Mouse (Mus musculus): Measurements from ENCODE around the gene Mob3a.
"Not testable (repeated sequence)": the region's sequence is repeated elsewhere in the genome, so short reads cannot be mapped to it uniquely, and the experiment has no call there.

The Mob3a gene

DNA sequence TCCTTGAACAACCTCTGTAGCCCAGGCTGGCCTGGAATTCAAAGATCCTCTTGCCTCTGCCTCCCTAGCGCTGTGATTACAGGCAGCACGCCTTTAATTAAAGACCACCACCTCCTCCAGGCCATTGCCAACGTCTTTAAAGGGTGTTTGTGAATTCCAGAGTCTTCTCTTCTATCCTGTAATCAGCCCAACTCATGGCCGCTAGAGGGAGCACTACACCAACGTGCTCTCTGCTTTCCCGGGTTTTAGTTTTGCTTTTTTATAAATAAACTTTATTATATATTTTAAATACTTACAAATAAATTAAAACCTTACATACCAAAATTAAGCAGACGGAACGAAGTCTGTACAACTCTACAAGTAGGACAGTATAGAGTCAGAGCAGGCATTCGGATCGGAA lies 42.6 kb downstream of the Mob3a start:
- DNase-seq: peak; percentile 58

DNA sequence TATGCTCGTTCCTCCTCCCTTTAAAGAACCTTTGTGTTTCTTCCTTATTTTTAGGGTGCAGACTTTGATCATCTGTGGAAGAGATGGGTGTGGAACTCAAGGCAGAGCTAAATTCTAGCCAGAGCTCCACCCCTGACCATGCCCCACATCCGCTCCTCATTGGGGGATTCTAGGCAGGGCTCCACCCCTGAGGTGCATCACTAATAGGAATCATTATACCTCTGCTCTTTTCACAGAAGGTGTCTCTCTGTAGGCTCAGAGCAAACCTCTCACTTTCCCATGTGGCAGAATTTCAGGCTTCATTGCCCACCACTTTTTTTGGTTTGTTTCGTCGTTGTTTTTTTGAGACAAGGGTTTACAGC lies 43.0 kb downstream of the Mob3a start:
- DNase-seq: no peak

- no peak for DNase-seq
These were observed 43.5 kb downstream of the Mob3a start for GRCm38 (mm10) chr10:80658194-80658840.

- DNase-seq: no peak
These were observed 44.7 kb downstream of the Mob3a start, which contains the start of gene Btbd2 for GRCm38 (mm10) chr10:80656863-80657623. Btbd2 (minus strand) TSS chr10:80657071.

DNA sequence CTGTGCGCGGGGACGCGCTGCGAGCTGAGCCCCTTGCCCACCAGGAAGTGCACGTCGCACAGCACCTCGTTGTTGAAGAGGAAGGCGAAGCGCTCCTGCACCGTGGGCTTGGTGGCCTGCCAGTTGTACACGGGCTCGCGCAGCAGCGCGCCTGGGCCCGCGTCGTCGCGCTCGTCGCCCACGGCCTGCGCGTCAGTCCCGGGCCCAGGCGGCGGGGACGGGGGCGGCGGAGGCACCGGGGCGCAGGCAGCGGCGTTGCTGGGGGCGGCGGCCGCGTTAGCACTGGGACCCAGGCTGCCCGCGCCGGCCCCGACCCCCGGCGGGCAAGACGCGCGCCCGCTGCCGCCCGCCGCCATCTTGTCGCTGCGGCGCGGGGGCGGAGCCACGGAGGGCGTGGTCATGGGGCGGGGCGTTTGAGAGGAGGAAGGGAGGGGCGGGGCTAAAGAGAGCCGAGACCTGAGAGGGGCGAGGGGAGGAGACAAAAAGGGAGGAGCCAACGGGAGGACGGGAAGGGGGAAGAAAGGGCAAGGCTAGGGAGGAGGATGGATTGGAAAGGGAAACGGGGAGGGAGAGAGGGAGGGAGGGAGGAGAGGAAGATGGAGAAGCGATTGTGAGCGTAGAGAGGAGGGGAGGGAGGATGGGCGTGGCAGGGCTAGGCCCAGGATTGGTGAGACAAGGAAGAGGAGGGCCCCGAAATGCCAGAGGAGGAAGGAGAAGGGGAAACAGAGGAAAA lies 45.5 kb downstream of the Mob3a start:
- peak; percentile 97 for DNase-seq

DNA sequence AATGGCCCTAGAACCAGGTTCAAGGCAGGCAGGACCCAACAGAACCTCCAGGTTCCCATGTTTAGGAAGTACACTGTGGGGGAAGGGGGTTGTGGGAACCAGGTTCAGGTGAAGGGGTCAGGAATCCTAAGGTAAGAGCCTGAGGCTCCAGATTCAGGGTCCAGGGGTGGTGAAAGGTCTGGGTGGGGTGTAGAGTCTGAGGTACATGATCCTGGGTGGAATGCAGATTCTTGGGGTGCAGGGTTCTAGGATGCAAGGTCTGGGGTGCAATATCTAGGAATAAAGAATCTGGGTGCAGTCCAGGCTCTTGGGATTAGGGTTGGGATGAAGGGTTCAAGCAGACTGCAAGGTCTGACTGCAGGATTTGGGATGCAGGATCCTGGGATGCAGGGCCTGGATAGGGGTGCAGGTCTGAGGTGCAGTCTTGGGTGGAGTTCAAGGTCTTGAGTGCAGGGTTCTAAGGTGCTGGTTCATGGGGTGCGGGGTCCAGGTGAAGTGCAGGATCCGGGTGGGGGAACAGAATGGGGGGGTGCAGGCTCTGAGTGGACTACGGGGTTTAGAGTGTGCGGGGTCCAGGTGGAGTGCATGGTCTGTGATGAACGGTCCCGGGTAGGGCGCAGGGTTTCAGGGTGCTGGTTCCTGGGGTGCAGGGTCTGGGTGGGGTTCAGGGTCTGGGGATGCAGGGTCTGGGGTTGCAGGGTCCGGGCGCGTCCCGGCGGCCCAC lies 46.2 kb downstream of the Mob3a start:
- DNase-seq: no peak

DNA sequence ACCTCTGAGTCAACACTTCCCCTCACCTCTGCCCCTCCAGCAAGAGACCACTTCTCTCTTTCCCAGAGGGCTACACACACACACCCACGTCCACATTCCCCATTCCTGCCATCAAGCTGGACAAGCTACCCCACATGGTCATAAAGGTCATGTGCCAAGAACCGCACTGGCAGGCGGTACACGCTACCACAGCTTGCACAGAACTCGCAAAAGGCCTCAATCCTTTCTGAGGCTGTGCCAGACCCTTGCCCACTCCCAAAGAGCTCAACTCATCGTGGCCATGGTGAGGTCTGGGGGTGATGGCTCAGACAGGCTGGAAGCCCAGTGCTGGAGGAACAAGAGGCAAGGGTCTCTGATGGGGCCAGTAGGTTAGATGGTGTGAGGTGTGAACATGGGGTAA lies 46.9 kb downstream of the Mob3a start:
- DNase-seq: no peak

- no peak for DNase-seq
These were observed 48.5 kb downstream of the Mob3a start for GRCm38 (mm10) chr10:80653156-80653720.

DNA sequence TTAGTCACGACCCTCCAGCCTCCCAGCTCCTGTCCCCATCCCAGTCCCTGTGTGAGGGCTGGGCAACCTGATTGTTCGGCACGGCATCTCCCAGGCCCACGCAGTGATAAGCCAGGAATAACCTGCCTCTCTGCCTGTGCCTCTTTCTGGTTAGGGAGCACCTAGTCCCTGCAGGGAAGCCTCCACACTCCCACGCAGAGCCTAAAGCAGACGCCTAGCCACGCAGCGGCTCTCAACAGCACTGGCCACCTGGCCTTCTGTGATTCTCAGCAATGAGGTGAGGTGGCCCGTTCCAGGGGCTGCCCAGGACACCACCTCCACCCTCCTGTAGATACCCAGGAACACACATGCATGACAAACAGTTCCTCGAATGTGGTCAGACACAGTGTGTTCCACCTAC lies 51.4 kb downstream of the Mob3a start:
- DNase-seq: no peak

DNA sequence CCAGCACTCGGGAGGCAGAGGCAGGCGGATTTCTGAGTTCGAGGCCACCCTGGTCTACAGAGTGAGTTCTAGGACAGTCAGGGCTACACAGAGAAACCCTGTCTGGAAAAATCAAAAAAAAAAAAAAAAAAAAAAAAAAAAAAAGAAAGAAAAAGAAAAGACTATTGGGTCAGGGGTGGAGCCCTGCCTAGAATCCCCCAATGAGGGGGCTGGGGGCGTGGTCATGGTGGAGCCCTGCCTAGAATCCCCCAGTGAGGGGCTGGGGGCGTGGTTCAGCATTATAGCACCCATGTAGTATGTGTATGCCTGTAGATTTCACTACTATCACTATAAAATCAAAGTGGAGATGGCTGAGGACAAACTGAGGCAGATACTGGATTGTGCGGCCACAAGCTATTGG lies 51.9 kb downstream of the Mob3a start:
- not testable (repeated sequence) for DNase-seq

DNA sequence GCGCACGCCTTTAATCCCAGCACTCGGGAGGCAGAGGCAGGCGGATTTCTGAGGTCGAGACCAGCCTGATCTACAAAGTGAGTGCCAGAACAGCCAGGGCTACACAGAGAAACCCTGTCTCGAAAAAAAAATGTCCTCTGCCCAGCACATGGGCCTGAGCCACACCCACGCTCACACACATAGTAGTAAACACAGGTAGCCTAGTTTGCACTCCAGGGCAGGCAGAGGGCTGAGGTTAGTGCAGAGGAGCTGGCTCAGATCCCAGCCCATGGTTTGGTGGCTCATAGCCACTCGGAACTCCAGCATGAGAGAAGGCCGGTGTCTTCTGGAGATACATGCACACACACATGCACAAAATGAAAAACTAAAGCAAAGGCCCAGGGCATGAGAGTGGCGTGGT lies 54.8 kb downstream of the Mob3a start:
- DNase-seq: no peak

DNA sequence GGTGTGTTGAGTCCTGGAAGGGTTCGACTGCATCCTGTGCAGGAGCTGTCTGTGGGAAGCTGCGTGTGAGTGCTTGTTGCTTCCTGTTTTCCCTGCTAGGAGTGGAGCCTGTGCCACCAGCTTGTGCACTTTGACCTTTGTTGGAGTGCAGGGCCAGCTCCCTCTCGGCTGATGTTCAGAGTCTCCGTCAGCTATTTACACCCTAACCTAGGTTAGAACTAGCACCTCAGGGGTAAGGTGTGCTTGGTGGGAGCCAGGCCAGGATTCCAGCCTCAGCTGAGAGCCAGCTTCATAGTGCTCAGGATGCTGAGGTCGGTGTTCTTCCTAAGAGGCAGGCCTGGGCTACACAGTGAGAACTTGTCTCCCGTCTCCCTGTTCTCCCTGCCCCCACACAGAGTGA lies 66.4 kb downstream of the Mob3a start:
- no peak for DNase-seq
